Mouse (Mus musculus) midbrain, postnatal 0 days (tissue): ENCODE data around the gene Urb1. TPM values are rescaled to one million over a fixed set of nuclear protein-coding genes. Genes with fewer than 3 reads are reported as not detected.
"Not testable (repeated sequence)": the region's sequence is repeated elsewhere in the genome, so short reads cannot be mapped to it uniquely, and the experiment has no call there.

Source experiments
- ATAC-seq: fragments of 200-750 bp; cut with Nextera tagmentation; 2 replicates; pipeline ENCODE4 v1.8.0; 2017; ENCODE audit warnings: moderate number of reproducible peaks, mild to moderate bottlenecking, moderate TSS enrichment, moderate library complexity; ENCODE audit not compliant: low FRiP score
- DNase-seq: peaks from one replicate; pipeline ENCODE4 v3.0.0-alpha.2; 2015; ENCODE audit warnings: low spot score
- H3K27ac ChIP-seq: fragments of 300-500 bp; sonication (generic); 2 replicates; pipeline ENCODE4 v1.5.1; 2014; ENCODE audit warnings: low read depth, mild to moderate bottlenecking, low read length, mixed read lengths
- H3K27me3 ChIP-seq: fragments of 300-500 bp; sonication (generic); 2 replicates; pipeline ENCODE4 v1.6.1; 2014; ENCODE audit warnings: low read length, control low read depth, mixed read lengths; ENCODE audit not compliant: insufficient read depth
- H3K36me3 ChIP-seq: fragments of 300-500 bp; sonication (generic); 2 replicates; pipeline ENCODE4 v1.6.1; 2014; ENCODE audit warnings: low read length, control low read depth, mixed read lengths; ENCODE audit not compliant: insufficient read depth
- H3K4me1 ChIP-seq: fragments of 300-500 bp; sonication (generic); 2 replicates; pipeline ENCODE4 v1.6.1; 2014; ENCODE audit warnings: mild to moderate bottlenecking, control low read depth, antibody characterized with exemption, low read length, mixed read lengths; ENCODE audit not compliant: insufficient read depth
- H3K4me2 ChIP-seq: fragments of 300-500 bp; sonication (generic); 2 replicates; pipeline ENCODE4 v1.6.1; 2014; ENCODE audit warnings: low read depth, mild to moderate bottlenecking, low read length, mixed read lengths; ENCODE audit not compliant: poor library complexity, severe bottlenecking
- H3K4me3 ChIP-seq: fragments of 300-500 bp; sonication (generic); 2 replicates; pipeline ENCODE4 v1.5.1; 2014; ENCODE audit warnings: low read depth, mild to moderate bottlenecking, low read length, moderate library complexity
- H3K9ac ChIP-seq: fragments of 300-500 bp; sonication (generic); replicated peaks from 2 replicates; pipeline ENCODE4 v1.6.1; 2014; ENCODE audit warnings: mild to moderate bottlenecking, low read length, moderate library complexity, mixed read lengths; ENCODE audit not compliant: poor library complexity, severe bottlenecking
- H3K9me3 ChIP-seq: fragments of 300-500 bp; sonication (generic); 2 replicates; pipeline ENCODE4 v1.6.1; 2016; ENCODE audit warnings: low read length, control low read depth
- CTCF ChIP-seq: IDR thresholded peaks from 2 replicates; pipeline ENCODE4 v1.5.1; 2016; ENCODE audit warnings: antibody characterized with exemption, mild to moderate bottlenecking
- WGBS: fragments of 180-500 bp; shearing (Covaris S2); extraction: QIAGEN DNeasy Blood & Tissue Kit; methylation state at CpG from one replicate; pipeline ENCODE4 v1.1.7; 2014; 5-methylcytosine and 5-hydroxymethylcytosine counted together
- polyA plus RNA-seq: library from polyadenylated mRNA; unstranded; fragments of >200 nt; fragmentation: Nextera tagmentation; extraction: Ambion mirVana; gene quantifications from 2 replicates; pipeline ENCODE4 v1.2.1, GENCODE M21; 2015
- total RNA-seq: library from RNA; depleted of rRNA; stranded (reverse); fragments of >200 nt; gene quantifications from 2 replicates; pipeline ENCODE4 v1.2.3, GENCODE M21; 2014

Gene Urb1
- total and polyA plus RNA-seq, 2 experiments from 2014 or later = 5.1 to 17.5 TPM

- H3K4me3 ChIP-seq = no peak overlapping the region
- TF ChIP-seq CTCF = no peak
- no peaks in the 10 kb centered on the region for H3K36me3 ChIP-seq
- no peak overlapping the region for H3K27ac ChIP-seq
- no peak overlapping the region for H3K4me2 ChIP-seq
- peaks cover 19% of the 10 kb centered on the region for H3K27me3 ChIP-seq
- no peak for ATAC-seq
- no peak for DNase-seq
- no peaks in the 10 kb centered on the region for H3K9me3 ChIP-seq
- 88% methylated on average over 9 of the region's 9 CpGs for WGBS
- 0 out of 2 replicates have a peak, but pooled peaks cover 5% of the 10 kb centered on the region for H3K4me1 ChIP-seq
- H3K9ac ChIP-seq = no peak overlapping the region
Measured at GRCm38 (mm10) chr16:90827498-90827897, 17.3 kb upstream of the Urb1 start.

GRCm38 (mm10) chr16:90826457-90826856 is 16.2 kb upstream of the Urb1 start, which contains the start of gene Eva1c:
Eva1c (plus strand) TSS chr16:90826719.
- peak; percentile 26 for TF ChIP-seq CTCF
- no peak for DNase-seq
- peaks cover 14% of the 10 kb centered on the region for H3K27me3 ChIP-seq
- H3K4me3 ChIP-seq = no peak within 1 kb of the TSS
- no peak within 1 kb of the TSS for H3K4me2 ChIP-seq
- H3K9ac ChIP-seq = no peak within 1 kb of the TSS
- no peaks in the 10 kb centered on the region for H3K9me3 ChIP-seq
- H3K27ac ChIP-seq = no peak within 1 kb of the TSS
- WGBS = 65% methylated on average over 7 of the region's 7 CpGs
- no peak for ATAC-seq
- no peaks in the 10 kb centered on the region for H3K36me3 ChIP-seq
- 0 out of 2 replicates have a peak, but pooled peaks cover 5% of the 10 kb centered on the region for H3K4me1 ChIP-seq

GRCm38 (mm10) chr16:90826041-90826440 is 15.8 kb upstream of the Urb1 start:
- no peak for DNase-seq
- no peak overlapping the region for H3K27ac ChIP-seq
- 0 out of 2 replicates have a peak, but pooled peaks cover 5% of the 10 kb centered on the region for H3K4me1 ChIP-seq
- WGBS = 79% methylated on average over 5 of the region's 5 CpGs
- H3K4me3 ChIP-seq = no peak overlapping the region
- no peaks in the 10 kb centered on the region for H3K9me3 ChIP-seq
- TF ChIP-seq CTCF = no peak
- H3K27me3 ChIP-seq = peaks cover 12% of the 10 kb centered on the region
- no peaks in the 10 kb centered on the region for H3K36me3 ChIP-seq
- H3K4me2 ChIP-seq = no peak overlapping the region
- ATAC-seq = no peak
- H3K9ac ChIP-seq = no peak overlapping the region

- WGBS = 79% methylated on average over 4 of the region's 4 CpGs
- not testable (repeated sequence) for H3K4me1 ChIP-seq, ATAC-seq, H3K9ac ChIP-seq, H3K9me3 ChIP-seq, H3K27me3 ChIP-seq, H3K4me2 ChIP-seq, H3K36me3 ChIP-seq, DNase-seq, H3K4me3 ChIP-seq, H3K27ac ChIP-seq
Measured at GRCm38 (mm10) chr16:90823986-90824385, 13.8 kb upstream of the Urb1 start.

- H3K36me3 ChIP-seq = no peaks in the 10 kb centered on the region
- no peak overlapping the region for H3K9ac ChIP-seq
- no peaks in the 10 kb centered on the region for H3K9me3 ChIP-seq
- no peaks in the 10 kb centered on the region for H3K27me3 ChIP-seq
- no peak for TF ChIP-seq CTCF
- ATAC-seq (no peak), DNase-seq (no peak)
- H3K4me1 ChIP-seq = no peaks in the 10 kb centered on the region
- no peak overlapping the region for H3K4me3 ChIP-seq
- whole genome bisulfite sequencing = 71% methylated on average over 7 of the region's 7 CpGs
- H3K4me2 ChIP-seq = no peak overlapping the region
- H3K27ac ChIP-seq = no peak overlapping the region
Measured at GRCm38 (mm10) chr16:90822981-90823380, 12.8 kb upstream of the Urb1 start.

GRCm38 (mm10) chr16:90822284-90822935 is 12.2 kb upstream of the Urb1 start:
- no peak for ATAC-seq
- Histone ChIP-seq H3K9ac (no peak overlapping the region), H3K27ac (no peak overlapping the region), H3K4me1 (no peaks in the 10 kb centered on the region), H3K4me3 (no peak overlapping the region), H3K36me3 (no peaks in the 10 kb centered on the region), H3K9me3 (no peaks in the 10 kb centered on the region), H3K27me3 (no peaks in the 10 kb centered on the region), H3K4me2 (no peak overlapping the region)
- DNase-seq = no peak
- WGBS = 90% methylated on average over 10 of the region's 10 CpGs
- TF ChIP-seq CTCF = no peak
